23 mouse cellular contexts compared by ENCODE assay signal in genomic region chr8:43603166-43603565, GRCm38 (mm10). TPM values are rescaled to one million over a fixed set of nuclear protein-coding genes. Genes with fewer than 3 reads are reported as not detected.
DNase-seq lines count a peak whose midpoint lies in the region; TF ChIP-seq lines count a peak whose summit lies in the region.
"Not testable (repeated sequence)": the region's sequence is repeated elsewhere in the genome, so short reads cannot be mapped to it uniquely, and the experiment has no call there.
"Had no signal": no experiment of that assay in that cellular context is flagged by ENCODE, and none has a peak within 500 bp of the region (broad histone marks: within the 10 kb centered on the region; RNA-seq: fewer than 3 reads in every experiment).

No protein-coding gene starts in this region.

- peak overlapping the region; percentile 79 for H3K4me3 ChIP-seq in E14TG2a.4 (replicated peaks; ENCODE audit: low read length)
- H3K4me3 ChIP-seq in ES-Bruce4 (ENCODE audit: low read depth, low read length) = peak overlapping the region; percentile 87
- H3K4me3 ChIP-seq in ES-E14 (ENCODE audit: insufficient read depth in 1 of 2, low read depth in 1 of 2, low read length in 2 of 2, poor library complexity in 1 of 2, severe bottlenecking in 1 of 2) = peak overlapping the region; percentile 65 to 74

- H3K9ac ChIP-seq in ES-Bruce4 (ENCODE audit: low read depth, poor library complexity, severe bottlenecking) (peak overlapping the region; percentile 80), ES-E14 (ENCODE audit: insufficient read depth, low read depth, low read length, poor library complexity, severe bottlenecking) (peak overlapping the region; percentile 90)

- TF ChIP-seq EP300 in ES-Bruce4 (IDR thresholded peaks at IDR 0.05; ENCODE audit: insufficient read depth, low read depth, low read length) = not testable (repeated sequence)

- H3K36me3 ChIP-seq in E14TG2a.4 (ENCODE audit: insufficient read depth, low read length); ES-Bruce4 (ENCODE audit: control insufficient read depth, insufficient read depth, low read length, poor library complexity, severe bottlenecking); ES-E14 (ENCODE audit: control insufficient read depth, insufficient read depth, low read length, poor library complexity, severe bottlenecking): not testable (repeated sequence)

- TF ChIP-seq CTCF in E14TG2a.4 (conservative IDR thresholded peaks at IDR 0.05; ENCODE audit: low read length); ES-Bruce4 (IDR thresholded peaks at IDR 0.05; ENCODE audit: low read depth, low read length): not testable (repeated sequence)

- peak; percentile 63 for DNase-seq in ES-CJ7 (ENCODE audit: low read depth, low spot score)
- not testable (repeated sequence) for DNase-seq in ES-E14 (ENCODE audit: low read depth, low spot score)
- peak; percentile 65 for DNase-seq in R1 (ENCODE audit: low read depth, low spot score)
- DNase-seq in ZHBTc4 (ENCODE audit: low read depth, low spot score) = peak; percentile 68

- H3K9me3 ChIP-seq in E14TG2a.4 (ENCODE audit: low read length); ES-Bruce4 (replicated peaks; ENCODE audit: control insufficient read depth, insufficient read depth, low read length, poor library complexity, severe bottlenecking); ES-E14 (ENCODE audit: control insufficient read depth, insufficient read depth, low read depth, low read length): not testable (repeated sequence)

- H3K27me3 ChIP-seq in E14TG2a.4 (ENCODE audit: insufficient read depth, low read length); ES-Bruce4 (ENCODE audit: control insufficient read depth, insufficient read depth, low read length, poor library complexity, severe bottlenecking): not testable (repeated sequence)

- H3K4me1 ChIP-seq in E14TG2a.4 (replicated peaks; ENCODE audit: low read depth, low read length); ES-Bruce4 (ENCODE audit: control insufficient read depth, insufficient read depth, low read length); ES-E14 (ENCODE audit: control insufficient read depth in 2 of 2, insufficient read depth in 2 of 2, low read length in 2 of 2, poor library complexity in 1 of 2): not testable (repeated sequence)

- not testable (repeated sequence) for H3K27ac ChIP-seq in ES-Bruce4 (ENCODE audit: insufficient read depth, low read length); ES-E14 (ENCODE audit: insufficient read depth, low read depth, low read length, poor library complexity, severe bottlenecking)

- in situ Hi-C loops in ES-E14 (cut with MboI; ENCODE audit: low sequenced_read_pairs in 2 of 2, unreplicated experiment in 2 of 2) = not testable (repeated sequence)

- not testable (repeated sequence) for TF ChIP-seq POLR2A in ES-Bruce4 (IDR thresholded peaks at IDR 0.05; ENCODE audit: insufficient read depth, low read length)

RNA-seq across cellular contexts. Expression of gene Gm5346, which starts 23.9 kb away (rescaled TPM):
- polyA plus RNA-seq in ES-Bruce4 (2011; ENCODE audit: insufficient read depth, insufficient read length, low read depth, missing spikeins) = not detected in 2 replicates
- not detected in 2 replicates for total RNA-seq in ES-E14 (2012; rRNA removed)
- total RNA-seq: adrenal gland, adult 18-20 months; adrenal gland, adult 2 months; adrenal gland, adult 8-10 months; adrenal gland, postnatal 10 days; adrenal gland, postnatal 14 days; adrenal gland, postnatal 25 days; adrenal gland, postnatal 36 days; adrenal gland, postnatal 4 days; CH12.LX; G1E; MEL had no signal
- polyA plus RNA-seq: activated CD4-positive, CD25-positive, alpha-beta regulatory T cell, adult 4 months; adrenal gland, adult 2 months; brain, embryonic 14.5 days; C2C12; CD4-positive, CD25-positive, alpha-beta regulatory T cell, adult 4 months; cerebellum, adult 2 months; G1E; Patski had no signal

RNA-seq across cellular contexts. Expression of gene Adam26a, which starts 26.7 kb away (rescaled TPM):
- not detected in 2 replicates for polyA plus RNA-seq in ES-Bruce4 (2011; ENCODE audit: insufficient read depth, insufficient read length, low read depth, missing spikeins)
- not detected in 2 replicates for total RNA-seq in ES-E14 (2012; rRNA removed)
- total RNA-seq: adrenal gland, adult 18-20 months; adrenal gland, adult 2 months; adrenal gland, adult 8-10 months; adrenal gland, postnatal 10 days; adrenal gland, postnatal 14 days; adrenal gland, postnatal 25 days; adrenal gland, postnatal 36 days; adrenal gland, postnatal 4 days; CH12.LX; G1E; MEL had no signal
- polyA plus RNA-seq: activated CD4-positive, CD25-positive, alpha-beta regulatory T cell, adult 4 months; adrenal gland, adult 2 months; brain, embryonic 14.5 days; C2C12; CD4-positive, CD25-positive, alpha-beta regulatory T cell, adult 4 months; cerebellum, adult 2 months; G1E; Patski had no signal
